Mouse (Mus musculus) A20 (cell line): ENCODE results near the gene Pik3cd.
"Not testable (repeated sequence)": the region's sequence is repeated elsewhere in the genome, so short reads cannot be mapped to it uniquely, and the experiment has no call there.

Source experiments
- DNase-seq: peaks from one replicate; pipeline ENCODE4 v3.0.0-alpha.2; 2011; ENCODE audit warnings: low read depth, low spot score

Pik3cd gene

GRCm38 (mm10) chr4:149650493-149651193 lies 51.7 kb downstream of the Pik3cd start:
- DNase-seq, result peak; percentile 62

DNA sequence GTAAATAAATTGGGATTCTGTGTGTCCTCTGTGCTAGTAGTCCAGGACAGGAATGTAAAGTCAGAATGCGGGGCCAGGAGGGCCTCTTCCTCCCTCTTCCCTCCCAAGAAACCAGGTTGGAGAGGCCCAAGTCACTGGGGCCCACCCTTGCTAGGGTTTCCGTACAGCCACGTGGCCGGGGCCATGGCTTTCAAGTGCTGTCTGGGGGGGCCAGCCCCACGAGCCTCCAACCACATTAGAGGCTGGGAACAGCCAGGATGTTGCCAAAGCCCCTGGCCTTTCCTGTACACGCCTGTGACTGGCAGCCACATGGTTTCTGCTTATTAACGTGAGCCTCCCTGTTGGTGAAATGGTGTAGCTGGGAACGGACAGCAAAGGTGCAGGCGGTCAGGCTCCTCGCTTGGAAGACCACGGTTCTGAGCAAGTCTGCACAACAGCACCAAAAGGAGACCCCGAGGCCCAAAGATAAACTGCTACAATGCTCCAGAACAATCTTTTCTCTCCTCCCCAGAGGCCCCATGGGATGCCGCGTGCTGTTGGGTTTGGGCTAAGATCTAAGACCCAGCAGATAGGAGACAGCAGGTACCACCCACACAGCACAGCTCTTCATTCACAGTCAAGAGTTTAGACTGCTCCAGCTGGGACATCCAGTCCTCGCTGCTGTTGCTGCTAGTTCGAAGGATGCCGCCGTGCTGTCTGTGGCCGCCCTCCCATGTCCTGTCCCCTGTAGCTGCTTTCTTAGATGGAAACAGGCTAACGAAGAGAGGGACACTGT lies 54.2 kb downstream of the Pik3cd start:
- no peak for DNase-seq

DNA sequence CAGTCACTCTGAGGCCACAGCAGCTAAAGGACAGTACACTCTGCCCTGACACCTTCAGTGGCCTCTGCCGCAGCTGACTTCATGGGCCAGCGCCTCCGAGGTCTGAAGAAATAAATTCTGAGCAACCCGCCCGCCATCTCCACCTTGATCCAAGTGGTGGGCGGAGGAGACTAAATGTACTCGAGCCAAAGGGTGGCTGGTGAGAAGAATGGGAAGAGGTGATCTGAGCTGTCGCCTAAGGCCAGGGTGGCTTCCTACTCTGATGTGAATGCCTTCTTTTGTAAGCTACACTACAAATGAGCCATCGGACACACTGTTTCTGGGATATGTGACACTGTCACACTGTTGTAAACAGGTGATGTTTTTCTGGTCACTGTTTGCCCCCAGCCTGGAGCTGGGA lies 56.6 kb downstream of the Pik3cd start:
- no peak for DNase-seq

GRCm38 (mm10) chr4:149641956-149642355 lies 60.4 kb downstream of the Pik3cd start:
- DNase-seq, result no peak

DNA sequence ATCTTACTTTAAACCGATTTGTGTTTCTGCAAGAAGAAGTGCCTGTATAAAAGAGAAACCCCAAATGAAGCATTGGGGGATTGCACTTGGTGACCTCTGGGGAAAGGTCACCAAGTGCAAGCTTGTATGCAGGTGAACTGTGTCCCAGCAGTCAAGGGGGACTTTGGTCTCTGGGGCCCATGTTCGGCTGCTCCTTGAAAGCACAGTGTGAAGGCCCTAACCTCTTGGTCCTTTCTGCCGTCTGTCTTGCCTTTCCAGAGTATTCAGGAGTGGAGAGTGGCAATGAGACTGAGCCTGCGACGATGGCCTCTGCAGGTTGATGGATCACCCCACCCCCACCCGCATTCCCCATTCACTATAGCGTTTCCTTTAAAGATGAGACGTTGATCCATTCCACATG lies 61.0 kb downstream of the Pik3cd start:
- DNase-seq, result no peak

DNA sequence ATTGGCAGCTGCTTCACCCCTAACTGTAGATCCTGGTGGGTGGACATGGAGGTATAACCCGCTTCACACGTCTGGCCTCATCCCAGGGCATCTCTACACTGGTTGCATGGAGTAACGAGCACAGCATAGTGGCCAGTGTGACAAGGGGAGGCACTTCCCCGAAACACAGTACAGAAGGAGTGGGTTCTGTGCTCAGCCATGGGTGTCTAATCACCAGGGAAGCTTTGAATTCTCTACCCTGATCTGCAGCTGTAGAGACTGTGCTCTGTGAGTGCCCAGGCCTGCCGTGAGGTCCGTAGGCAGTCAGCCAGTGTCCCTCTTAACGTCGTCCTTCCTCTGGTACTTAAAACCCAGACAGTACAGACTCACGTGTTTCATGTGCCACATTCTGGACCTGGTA lies 61.5 kb downstream of the Pik3cd start:
- DNase-seq, result no peak

- DNase-seq, result no peak
These were observed 64.4 kb downstream of the Pik3cd start for GRCm38 (mm10) chr4:149637942-149638341.

- DNase-seq, result no peak
These were observed 66.4 kb downstream of the Pik3cd start for GRCm38 (mm10) chr4:149635915-149636415.

- no peak for DNase-seq
These were observed 67.4 kb downstream of the Pik3cd start for GRCm38 (mm10) chr4:149634966-149635365.

- DNase-seq, result no peak
These were observed 68.2 kb downstream of the Pik3cd start for GRCm38 (mm10) chr4:149634157-149634556.

DNA sequence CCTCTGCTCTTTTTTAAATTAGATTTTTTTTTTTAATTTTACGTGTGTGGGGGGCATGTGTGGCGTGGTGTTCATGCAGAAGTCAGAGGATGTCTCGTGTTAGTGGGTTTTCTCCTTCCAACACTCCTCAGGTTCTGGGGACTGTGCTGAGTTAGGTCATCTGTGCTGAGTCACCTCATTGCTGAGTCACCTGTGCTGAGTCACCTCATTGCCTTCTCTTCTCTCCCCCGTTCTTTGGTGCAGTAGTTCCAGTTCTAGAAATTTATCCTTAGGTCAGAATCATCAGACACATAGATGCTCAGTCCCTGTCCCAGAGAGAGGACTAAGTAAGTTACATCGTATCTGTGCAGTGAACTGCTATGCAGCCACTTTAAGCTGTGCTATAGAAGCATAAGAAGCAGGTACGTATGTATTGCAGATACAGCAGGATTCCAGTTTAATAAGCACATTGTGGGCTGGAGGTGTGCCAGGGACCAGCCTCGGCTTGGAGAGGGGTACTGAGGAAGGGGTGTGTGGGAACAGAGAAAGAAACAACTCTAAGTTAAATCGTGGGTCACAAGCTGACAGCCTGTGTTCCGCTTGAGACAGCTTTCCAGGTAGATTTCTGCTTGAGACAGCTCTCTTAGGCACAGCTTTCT lies 69.6 kb downstream of the Pik3cd start:
- no peak for DNase-seq

GRCm38 (mm10) chr4:149628810-149629209 lies 73.6 kb downstream of the Pik3cd start:
- no peak for DNase-seq

DNA sequence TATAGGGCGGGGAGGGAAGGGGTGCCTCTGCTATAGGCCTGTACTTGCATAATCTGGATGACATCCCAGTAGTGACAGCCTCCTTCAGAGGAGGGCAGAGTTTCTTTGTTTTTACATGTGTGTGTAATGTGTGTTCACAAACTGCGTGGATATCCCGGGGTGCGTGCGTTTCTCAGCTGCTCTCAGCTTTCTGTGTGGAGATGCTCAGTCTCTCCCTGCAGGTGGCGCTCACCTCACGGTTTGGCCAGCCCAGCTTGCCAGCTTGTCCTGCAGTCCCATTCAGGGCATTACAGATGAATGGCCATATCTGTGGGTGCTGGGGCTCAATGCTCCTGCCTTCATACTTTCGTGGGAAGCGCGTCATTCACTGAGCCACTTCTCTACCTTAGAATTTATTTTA lies 74.0 kb downstream of the Pik3cd start:
- DNase-seq, result peak; percentile 53

GRCm38 (mm10) chr4:149626809-149627208 lies 75.6 kb downstream of the Pik3cd start:
- DNase-seq, result no peak

DNA sequence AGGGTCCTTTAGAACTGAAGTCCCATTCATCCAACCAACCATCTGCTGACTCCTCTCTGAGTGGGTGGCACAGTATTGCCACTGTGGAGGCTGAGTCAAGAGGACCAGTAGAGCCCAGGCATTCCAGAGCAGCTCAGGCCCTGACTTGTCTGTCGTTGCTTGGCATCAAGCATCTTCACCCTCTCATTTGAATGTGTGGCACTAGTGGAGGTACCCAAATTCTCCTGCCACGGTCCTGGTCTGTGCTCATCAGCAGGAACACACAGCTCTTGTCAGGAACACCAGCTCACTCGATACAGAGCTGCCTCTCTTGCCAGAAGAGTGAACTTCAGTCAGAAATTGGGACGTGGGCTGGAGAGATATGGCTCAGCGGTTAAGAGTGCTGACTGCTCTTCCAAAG lies 78.7 kb downstream of the Pik3cd start:
- no peak for DNase-seq

DNA sequence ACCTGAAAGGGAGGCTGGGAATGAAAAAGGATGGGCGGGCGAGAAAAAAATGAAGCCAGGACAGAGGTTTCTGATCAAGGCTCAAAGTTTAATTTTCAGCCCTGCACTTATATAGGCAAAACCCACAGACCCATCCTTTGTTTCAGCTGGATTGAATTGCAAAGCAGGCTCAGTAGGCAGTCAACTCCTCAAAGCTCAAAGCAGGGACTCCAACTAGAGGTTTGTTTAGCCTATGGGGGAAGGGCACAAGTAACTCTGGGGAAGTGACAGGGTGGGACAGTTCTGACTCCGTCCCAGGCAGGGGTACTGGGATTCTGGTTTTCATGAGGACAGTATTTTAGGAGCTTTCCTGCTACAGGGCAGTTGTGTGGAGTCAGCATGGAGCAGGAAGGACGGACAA lies 81.1 kb downstream of the Pik3cd start:
- DNase-seq, result no peak

- DNase-seq, result no peak
These were observed 82.4 kb downstream of the Pik3cd start for GRCm38 (mm10) chr4:149619988-149620387.

DNA sequence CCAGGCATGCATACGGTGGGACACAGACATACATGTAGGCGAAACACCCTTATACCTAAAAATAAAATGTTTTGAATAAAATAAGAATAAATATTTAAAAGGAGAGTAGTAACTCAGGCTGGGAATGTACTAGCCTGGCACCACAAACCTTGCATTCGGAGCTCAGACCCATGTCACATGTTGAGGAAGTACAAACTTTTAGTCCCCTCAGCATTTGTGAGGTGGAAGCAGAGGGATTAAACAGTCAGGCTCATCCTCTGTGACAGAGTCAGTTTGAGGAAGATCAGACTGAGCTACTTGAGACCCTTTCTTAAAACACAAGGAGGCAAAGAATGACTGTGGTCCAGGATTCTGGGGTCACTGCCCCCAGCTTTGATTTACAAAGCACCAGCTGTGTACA lies 85.4 kb downstream of the Pik3cd start:
- not testable (repeated sequence) for DNase-seq

DNA sequence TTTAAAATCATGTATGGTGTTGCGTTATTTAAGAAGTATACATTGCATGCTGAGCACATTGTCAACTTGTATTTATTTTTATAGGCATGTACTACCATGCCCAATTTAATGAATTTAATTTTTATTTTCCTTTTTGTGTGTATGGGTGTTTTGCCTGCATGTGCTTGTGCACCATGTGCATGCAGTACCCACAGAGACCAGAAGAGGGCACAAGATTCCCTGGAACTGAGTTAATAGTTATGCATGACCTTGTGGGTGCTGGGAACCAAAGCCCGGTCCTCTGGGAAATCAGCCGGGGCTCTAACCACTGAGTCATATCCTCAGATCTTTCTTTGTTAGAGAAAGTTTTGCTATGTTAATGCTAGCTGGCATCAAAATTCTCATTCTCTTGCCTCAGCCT lies 87.5 kb downstream of the Pik3cd start:
- peak; percentile 22 for DNase-seq

GRCm38 (mm10) chr4:149613497-149613896 lies 88.9 kb downstream of the Pik3cd start:
- DNase-seq, result not testable (repeated sequence)

GRCm38 (mm10) chr4:149611376-149612044 lies 90.9 kb downstream of the Pik3cd start:
- DNase-seq, result peak; percentile 61
